In the genomic region with DNA sequence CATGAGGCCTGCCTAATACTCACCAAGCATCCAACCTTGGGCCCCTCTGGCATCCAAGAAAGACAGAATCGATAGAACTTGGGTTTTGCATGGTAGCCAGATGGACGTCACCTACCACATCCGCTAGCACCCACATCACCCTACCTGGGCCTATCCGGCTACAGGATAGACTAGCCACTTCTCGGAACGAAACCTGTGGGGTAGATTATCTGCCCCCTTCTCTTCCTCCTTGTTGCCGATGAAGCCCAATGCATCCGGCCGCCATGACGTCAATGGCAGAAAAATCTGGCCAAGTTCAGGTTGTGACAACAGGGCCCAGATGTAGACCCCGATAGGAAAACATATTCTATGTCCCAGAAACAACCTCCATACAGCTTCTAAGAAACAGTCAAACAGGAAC, we compare ENCODE assay signal across 37 mouse cellular contexts. TPM values are rescaled to one million over a fixed set of nuclear protein-coding genes. Genes with fewer than 3 reads are reported as not detected.
"Had no signal": no experiment of that assay in that cellular context is flagged by ENCODE, and none has a peak within 500 bp of the region (broad histone marks: within the 10 kb centered on the region; RNA-seq: fewer than 3 reads in every experiment).

No protein-coding gene starts in this region.

- H3K27me3 ChIP-seq: hindbrain, embryonic 12.5 days; kidney, embryonic 15.5 days; limb, embryonic 12.5 days; liver, embryonic 13.5 days; liver, embryonic 15.5 days had no signal

- H3K9ac ChIP-seq: heart, embryonic 12.5 days; hindbrain, embryonic 12.5 days; hindbrain, embryonic 14.5 days; kidney, embryonic 15.5 days; limb, embryonic 12.5 days; liver, embryonic 13.5 days; liver, embryonic 15.5 days had no signal

- ATAC-seq: hindbrain, postnatal 0 days; intestine, embryonic 16.5 days had no signal

- H3K27ac ChIP-seq: heart, adult 2 months; hindbrain, embryonic 10.5 days; hindbrain, embryonic 12.5 days; hindbrain, embryonic 14.5 days; hindbrain, postnatal 0 days; kidney, embryonic 15.5 days; kidney, postnatal 0 days; left cerebral cortex, adult 2 months; limb, embryonic 10.5 days; limb, embryonic 12.5 days; liver, embryonic 13.5 days; liver, embryonic 15.5 days had no signal

- H3K4me3 ChIP-seq: heart, adult 2 months; heart, embryonic 12.5 days; hindbrain, embryonic 10.5 days; hindbrain, embryonic 12.5 days; kidney, embryonic 15.5 days; left cerebral cortex, adult 2 months; limb, embryonic 10.5 days; limb, embryonic 12.5 days; liver, embryonic 13.5 days; liver, embryonic 15.5 days had no signal

- H3K4me1 ChIP-seq: heart, embryonic 12.5 days; hindbrain, embryonic 10.5 days; hindbrain, embryonic 12.5 days; kidney, embryonic 15.5 days; limb, embryonic 10.5 days; limb, embryonic 12.5 days; liver, embryonic 13.5 days; liver, embryonic 15.5 days had no signal

- H3K9me3 ChIP-seq: heart, embryonic 12.5 days; hindbrain, embryonic 12.5 days; kidney, embryonic 15.5 days; limb, embryonic 10.5 days; limb, embryonic 12.5 days; liver, embryonic 13.5 days; liver, embryonic 15.5 days had no signal

- H3K4me2 ChIP-seq: heart, embryonic 12.5 days; hindbrain, embryonic 12.5 days; hindbrain, embryonic 14.5 days; kidney, embryonic 15.5 days; limb, embryonic 12.5 days; liver, embryonic 11.5 days; liver, embryonic 13.5 days; liver, embryonic 15.5 days had no signal

- H3K36me3 ChIP-seq: hindbrain, embryonic 12.5 days; kidney, embryonic 15.5 days; liver, embryonic 13.5 days; liver, embryonic 15.5 days had no signal

- DNase-seq: gastrocnemius, postnatal 10 days; gastrocnemius, postnatal 25 days; heart, adult 2 months; heart, postnatal 10 days; heart, postnatal 4 days; kidney, adult 11 months; kidney, adult 2 months; kidney, adult 9 months; kidney, postnatal 14 days; kidney, postnatal 36 days; layer of hippocampus, adult 9-11 months; layer of hippocampus, postnatal 36 days; liver; liver, embryonic 13.5 days had no signal

RNA-seq across cellular contexts. Expression of gene Foxp3, which starts 10.4 kb away (rescaled TPM):
- total RNA-seq: granulocyte monocyte progenitor cell, adult 5-6 weeks; heart, adult 2 months; heart, postnatal 25 days; heart, postnatal 4 days; hindbrain, postnatal 0 days; layer of hippocampus, adult 18-20 months; left cerebral cortex, adult 2 months; left cerebral cortex, postnatal 14 days; left cerebral cortex, postnatal 36 days had no signal
- polyA plus RNA-seq: heart, adult 2 months; heart, embryonic 14.5 days; hindbrain, embryonic 12.5 days; intestine, embryonic 16.5 days; kidney, embryonic 15.5 days; kidney, postnatal 0 days; limb, embryonic 12.5 days; liver, embryonic 11.5 days had no signal

RNA-seq across cellular contexts. Expression of gene Cacna1f, which starts 23.0 kb away (rescaled TPM):
- total RNA-seq: gastrocnemius, adult 18-20 months; gastrocnemius, postnatal 10 days; gastrocnemius, postnatal 25 days; gastrocnemius, postnatal 4 days; heart, adult 2 months; heart, postnatal 10 days; heart, postnatal 25 days; heart, postnatal 4 days; layer of hippocampus, adult 18-20 months; layer of hippocampus, postnatal 36 days had no signal
- polyA plus RNA-seq: heart, embryonic 12.5 days; heart, embryonic 14.5 days; heart, embryonic 16.5 days; hindbrain, embryonic 10.5 days; hindbrain, embryonic 14.5 days; intestine, embryonic 14.5 days; intestine, embryonic 16.5 days; kidney, adult 2 months; kidney, embryonic 15.5 days; limb, embryonic 10.5 days; limb, embryonic 12.5 days; liver, embryonic 13.5 days had no signal
